Mouse (Mus musculus): ENCODE measurements around the gene Olfr523.

GRCm38 (mm10) chr7:140208677-140209076 lies 35.7 kb downstream of the Olfr523 start:
- TF ChIP-seq TCF12 (IDR thresholded peaks at IDR 0.05; ENCODE audit: low read depth, low read length) = no peak
- no peak for TF ChIP-seq CTCF (conservative IDR thresholded peaks at IDR 0.05 in 1 of 2, IDR thresholded peaks at IDR 0.05 in 1 of 2; ENCODE audit: low read depth in 2 of 2, low read length in 2 of 2)
- no peak for TF ChIP-seq RCOR1 (conservative IDR thresholded peaks at IDR 0.05; ENCODE audit: low read depth, low read length)
- TF ChIP-seq POLR2A (IDR thresholded peaks at IDR 0.05; ENCODE audit: low read depth, low read length) = no peak
- TF ChIP-seq MAX (IDR thresholded peaks at IDR 0.05; ENCODE audit: low read length) = no peak

Measured in CH12.LX (cell line).